ENCODE assay signal across 24 mouse cellular contexts in genomic region chr6:137045011-137045504, GRCm38 (mm10).
DNase-seq lines count a peak whose midpoint lies in the region; ATAC-seq and TF ChIP-seq lines count a peak whose summit lies in the region.
"Had no signal": no experiment of that assay in that cellular context is flagged by ENCODE, and none has a peak within 500 bp of the region (broad histone marks: within the 10 kb centered on the region; RNA-seq: fewer than 3 reads in every experiment).

No protein-coding gene starts in this region.

- H3K79me2 ChIP-seq in liver, adult 2 months (ENCODE audit: control insufficient read depth, insufficient read depth, low read length) = no peaks in the 10 kb centered on the region

- H3K27me3 ChIP-seq in forebrain, embryonic 16.5 days (replicated peaks; ENCODE audit: control insufficient read depth, insufficient read depth, low read length) = no peaks in the 10 kb centered on the region
- H3K27me3 ChIP-seq in forebrain, embryonic 10.5 days (ENCODE audit: poor library complexity, severe bottlenecking) = no peaks in the 10 kb centered on the region
- no peaks in the 10 kb centered on the region for H3K27me3 ChIP-seq in liver, adult 2 months (ENCODE audit: control insufficient read depth, insufficient read depth, low read length)
- H3K27me3 ChIP-seq in liver, embryonic 12.5 days (replicated peaks) = no peaks in the 10 kb centered on the region
- H3K27me3 ChIP-seq: forebrain, embryonic 13.5 days; heart, embryonic 13.5 days; limb, embryonic 15.5 days; Patski had no signal

- H3K27ac ChIP-seq in forebrain, embryonic 16.5 days (ENCODE audit: low read length) = no peak overlapping the region
- H3K27ac ChIP-seq in forebrain, embryonic 10.5 days = no peak overlapping the region
- H3K27ac ChIP-seq in liver, adult 2 months (replicated peaks; ENCODE audit: insufficient read depth, low read depth, low read length) = no peak overlapping the region
- H3K27ac ChIP-seq in liver, embryonic 12.5 days = no peak overlapping the region
- peak overlapping the region; percentile 1; the same call in 1 of the 2 replicates for H3K27ac ChIP-seq in embryonic fibroblast, embryonic 13.5 days (ENCODE audit: insufficient read depth, low read length)
- H3K27ac ChIP-seq: forebrain, embryonic 13.5 days; heart, embryonic 13.5 days; limb, embryonic 15.5 days; midbrain, embryonic 10.5 days had no signal

- H3K4me2 ChIP-seq in forebrain, embryonic 16.5 days (ENCODE audit: low read length) = no peak overlapping the region
- no peak overlapping the region for H3K4me2 ChIP-seq in liver, embryonic 12.5 days
- H3K4me2 ChIP-seq: forebrain, embryonic 13.5 days; heart, embryonic 13.5 days; limb, embryonic 15.5 days had no signal

- no peak overlapping the region for H3K4me3 ChIP-seq in forebrain, embryonic 16.5 days (replicated peaks; ENCODE audit: low read length)
- H3K4me3 ChIP-seq in forebrain, embryonic 10.5 days = no peak overlapping the region
- H3K4me3 ChIP-seq in liver, adult 2 months (ENCODE audit: insufficient read depth, low read depth, low read length) = no peak overlapping the region
- no peak overlapping the region for H3K4me3 ChIP-seq in liver, embryonic 12.5 days
- no peak overlapping the region for H3K4me3 ChIP-seq in embryonic fibroblast, embryonic 13.5 days (ENCODE audit: insufficient read depth, low read length)
- H3K4me3 ChIP-seq: forebrain, embryonic 13.5 days; heart, embryonic 13.5 days; limb, embryonic 15.5 days; midbrain, embryonic 10.5 days had no signal

- peak; percentile 61 for ATAC-seq in forebrain, embryonic 16.5 days
- ATAC-seq in liver, embryonic 12.5 days = no peak
- ATAC-seq: activated CD4-positive, CD25-positive, alpha-beta regulatory T cell, adult 4 months; CD4-positive, CD25-positive, alpha-beta regulatory T cell, adult 4 months; forebrain, embryonic 13.5 days; hindbrain, embryonic 16.5 days; intestine, embryonic 16.5 days; liver, postnatal 0 days; Patski had no signal

- 0 out of 2 replicates have a peak, but pooled peaks cover 3% of the 10 kb centered on the region for H3K4me1 ChIP-seq in forebrain, embryonic 16.5 days (replicated peaks; ENCODE audit: control insufficient read depth, insufficient read depth, low read length)
- H3K4me1 ChIP-seq in forebrain, embryonic 10.5 days = no peaks in the 10 kb centered on the region
- H3K4me1 ChIP-seq in liver, adult 2 months (ENCODE audit: control insufficient read depth, insufficient read depth, low read length) = no peaks in the 10 kb centered on the region
- H3K4me1 ChIP-seq in liver, embryonic 12.5 days = no peaks in the 10 kb centered on the region
- no peaks in the 10 kb centered on the region; the same call in 1 of the 2 replicates for H3K4me1 ChIP-seq in embryonic fibroblast, embryonic 13.5 days (ENCODE audit: control insufficient read depth, insufficient read depth, low read length)
- H3K4me1 ChIP-seq: forebrain, embryonic 13.5 days; heart, embryonic 13.5 days; limb, embryonic 15.5 days; midbrain, embryonic 10.5 days had no signal

- H3K36me3 ChIP-seq in forebrain, embryonic 16.5 days (ENCODE audit: control insufficient read depth, insufficient read depth) = no peaks in the 10 kb centered on the region
- no peaks in the 10 kb centered on the region for H3K36me3 ChIP-seq in forebrain, embryonic 10.5 days (replicated peaks)
- no peaks in the 10 kb centered on the region for H3K36me3 ChIP-seq in liver, adult 2 months (ENCODE audit: control insufficient read depth, insufficient read depth, low read length)
- H3K36me3 ChIP-seq in liver, embryonic 12.5 days = no peaks in the 10 kb centered on the region
- H3K36me3 ChIP-seq: heart, embryonic 13.5 days; limb, embryonic 15.5 days; midbrain, embryonic 10.5 days had no signal

- WGBS in forebrain, embryonic 16.5 days = 75% methylated on average over 9 of the region's 9 CpGs
- 87% methylated on average over 9 of the region's 9 CpGs for WGBS in forebrain, embryonic 10.5 days
- 74% methylated on average over 9 of the region's 9 CpGs for WGBS in liver, adult 2 months
- WGBS in liver, embryonic 12.5 days (ENCODE audit: insufficient replicate concordance) = 65% methylated on average over 9 of the region's 9 CpGs

- TF ChIP-seq POLR2A in liver, adult 2 months (IDR thresholded peaks at IDR 0.05; ENCODE audit: extremely low read depth, insufficient read depth, low read length) = no peak
- no peak for TF ChIP-seq POLR2A in embryonic fibroblast, embryonic 13.5 days (IDR thresholded peaks at IDR 0.05; ENCODE audit: low read depth, low read length)

- no peak overlapping the region for H3K9ac ChIP-seq in forebrain, embryonic 16.5 days (replicated peaks; ENCODE audit: low read depth, low read length)
- no peak overlapping the region for H3K9ac ChIP-seq in liver, adult 2 months (ENCODE audit: low read depth, low read length)
- no peak overlapping the region for H3K9ac ChIP-seq in liver, embryonic 12.5 days
- H3K9ac ChIP-seq: forebrain, embryonic 13.5 days; heart, embryonic 13.5 days; limb, embryonic 15.5 days; liver, postnatal 0 days had no signal

- H3K9me3 ChIP-seq in forebrain, embryonic 16.5 days (ENCODE audit: control insufficient read depth, low read length) = no peaks in the 10 kb centered on the region
- H3K9me3 ChIP-seq in forebrain, embryonic 10.5 days = peaks cover 9% of the 10 kb centered on the region
- H3K9me3 ChIP-seq in liver, embryonic 12.5 days (replicated peaks) = no peaks in the 10 kb centered on the region
- H3K9me3 ChIP-seq: limb, embryonic 15.5 days had no signal

- TF ChIP-seq CTCF in liver, adult 2 months (IDR thresholded peaks at IDR 0.05; ENCODE audit: low read depth, low read length) = no peak
- TF ChIP-seq CTCF in embryonic fibroblast, embryonic 13.5 days (IDR thresholded peaks at IDR 0.05; ENCODE audit: borderline replicate concordance, insufficient read depth, low read length) = no peak

- no peak for DNase-seq in forebrain, embryonic 10.5 days (ENCODE audit: extremely low spot score, low spot score)
- DNase-seq in liver, adult 2 months (ENCODE audit: extremely low read depth, low read depth, low spot score) = peak; percentile 7
- peak; percentile 14 for DNase-seq in mesoderm, embryonic 11.5 days (ENCODE audit: low read depth, low spot score)
- no peak for DNase-seq in spleen, adult 12 weeks (ENCODE audit: low spot score)
- DNase-seq: adrenal gland, postnatal 14 days; cerebellum, adult 11-12 months; cerebellum, postnatal 14 days; gastrocnemius, postnatal 10 days; heart, adult 18-20 months; heart, postnatal 36 days; liver, postnatal 0 days; thymus, postnatal 25 days had no signal

Comparison
In these comparisons a context has a peak if more than half of its experiments do, and no peak if none do; other contexts are left out.
1. DNase-seq: peak in liver, adult 2 months (single experiment) and mesoderm, embryonic 11.5 days (single experiment); none in forebrain, embryonic 10.5 days (single experiment) and spleen, adult 12 weeks (single experiment).